Mouse (Mus musculus): ENCODE measurements around the gene Vmn1r224.

Vmn1r224 gene

GRCm38 (mm10) chr17:20413846-20414245, at the start of gene Vmn1r224:
Gene Vmn1r224, plus strand, starts transcription at chr17:20414146.
- no peak for DNase-seq

GRCm38 (mm10) chr17:20399105-20399504, 14.8 kb upstream of the Vmn1r224 start:
- DNase-seq, result no peak

- no peak for DNase-seq
Measured at GRCm38 (mm10) chr17:20439263-20439662, 25.3 kb downstream of the Vmn1r224 start.

- no peak for DNase-seq
Measured at GRCm38 (mm10) chr17:20473311-20473710, 59.4 kb downstream of the Vmn1r224 start.

Data from cerebellum, adult 18-20 months (tissue).